Mouse (Mus musculus): Measurements from ENCODE around the gene Kif5a. TPM values are rescaled to one million over a fixed set of nuclear protein-coding genes. Genes with fewer than 3 reads are reported as not detected.

Gene Kif5a
- polyA plus RNA-seq, 1 experiment from 2014 or later: 5.6 TPM

- Histone ChIP-seq H3K4me1 (peaks cover 29% of the 10 kb centered on the region), H3K27me3 (replicated peaks) (peaks cover 22% of the 10 kb centered on the region), H3K27ac (no peak overlapping the region), H3K4me2 (no peak overlapping the region), H3K4me3 (replicated peaks) (no peak overlapping the region), H3K36me3 (peaks cover 17% of the 10 kb centered on the region; the same call in 1 of the 2 replicates), H3K9me3 (no peaks in the 10 kb centered on the region), H3K9ac (no peak overlapping the region)
- 79% methylated on average over 15 of the region's 15 CpGs for WGBS
- ATAC-seq (ENCODE audit: insufficient read depth, low FRiP score, low read depth): no peak
Measured at GRCm38 (mm10) chr10:127185506-127185905, 77.6 kb downstream of the Kif5a start.

GRCm38 (mm10) chr10:127185101-127185500 lies 78.0 kb downstream of the Kif5a start:
- Histone ChIP-seq H3K9ac (no peak overlapping the region), H3K4me2 (no peak overlapping the region), H3K27ac (no peak overlapping the region), H3K9me3 (no peaks in the 10 kb centered on the region), H3K4me1 (peaks cover 29% of the 10 kb centered on the region), H3K36me3 (peaks cover 17% of the 10 kb centered on the region; the same call in 1 of the 2 replicates), H3K27me3 (replicated peaks) (peaks cover 26% of the 10 kb centered on the region), H3K4me3 (replicated peaks) (no peak overlapping the region)
- WGBS: 70% methylated on average over 9 of the region's 9 CpGs
- no peak for ATAC-seq (ENCODE audit: insufficient read depth, low FRiP score, low read depth)

DNA sequence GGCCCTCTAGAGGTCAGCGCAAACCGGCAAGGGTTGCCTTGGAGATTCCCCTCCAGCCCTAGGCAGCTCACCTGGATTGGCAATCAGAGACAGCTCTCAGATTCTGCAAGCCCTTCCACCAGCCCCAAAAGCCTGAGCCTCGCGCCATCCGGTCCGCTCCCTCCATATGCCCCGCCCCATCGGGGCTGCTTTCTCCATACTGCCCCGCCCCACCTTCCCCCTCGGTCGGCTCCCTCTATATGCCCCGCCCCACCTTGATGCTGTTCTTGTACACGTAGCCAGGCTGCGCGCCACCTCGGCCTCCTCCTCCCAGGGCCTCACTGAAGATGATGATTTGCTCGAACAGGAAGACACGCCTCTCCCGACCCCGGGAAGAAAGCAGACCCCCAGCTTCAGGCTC lies 79.4 kb downstream of the Kif5a start:
- peak overlapping the region; percentile 33 for H3K4me2 ChIP-seq
- H3K27me3 ChIP-seq (replicated peaks): peaks cover 38% of the 10 kb centered on the region
- H3K4me3 ChIP-seq (replicated peaks): peak overlapping the region; percentile 3; the same call in 1 of the 2 replicates
- peaks cover 17% of the 10 kb centered on the region; the same call in 1 of the 2 replicates for H3K36me3 ChIP-seq
- WGBS: 21% methylated on average over 20 of the region's 20 CpGs
- H3K27ac ChIP-seq: no peak overlapping the region
- H3K9me3 ChIP-seq: no peaks in the 10 kb centered on the region
- no peak overlapping the region for H3K9ac ChIP-seq
- 0 out of 2 replicates have a peak, but pooled peaks have one; percentile 16 for ATAC-seq (ENCODE audit: insufficient read depth, low FRiP score, low read depth)
- peaks cover 19% of the 10 kb centered on the region for H3K4me1 ChIP-seq

DNA sequence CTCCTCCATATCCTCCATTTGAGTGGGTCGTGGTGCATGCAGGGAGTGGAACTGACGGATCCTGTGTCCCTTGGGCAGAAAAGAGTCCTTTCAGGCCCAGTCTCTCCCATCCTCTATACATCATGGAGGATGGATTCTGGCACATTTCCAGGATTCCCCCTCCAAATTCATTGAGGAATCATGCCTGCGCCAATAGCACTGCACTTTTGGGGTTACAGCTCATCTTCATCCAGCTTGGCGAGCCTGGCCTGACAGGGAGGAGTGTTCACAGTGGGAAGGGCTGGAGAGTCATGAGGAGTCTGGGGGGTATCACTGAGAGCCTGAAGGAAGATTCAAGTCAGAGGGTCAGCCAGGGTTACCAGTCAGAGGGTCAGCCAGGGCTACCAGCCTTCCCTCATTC lies 80.5 kb downstream of the Kif5a start:
- WGBS: 88% methylated on average over 4 of the region's 4 CpGs
- Histone ChIP-seq H3K4me2 (no peak overlapping the region), H3K27ac (no peak overlapping the region), H3K36me3 (peaks cover 17% of the 10 kb centered on the region; the same call in 1 of the 2 replicates), H3K4me3 (replicated peaks) (no peak overlapping the region), H3K27me3 (replicated peaks) (peaks cover 48% of the 10 kb centered on the region), H3K9me3 (no peaks in the 10 kb centered on the region), H3K4me1 (peaks cover 29% of the 10 kb centered on the region), H3K9ac (no peak overlapping the region)
- ATAC-seq (ENCODE audit: insufficient read depth, low FRiP score, low read depth): no peak

DNA sequence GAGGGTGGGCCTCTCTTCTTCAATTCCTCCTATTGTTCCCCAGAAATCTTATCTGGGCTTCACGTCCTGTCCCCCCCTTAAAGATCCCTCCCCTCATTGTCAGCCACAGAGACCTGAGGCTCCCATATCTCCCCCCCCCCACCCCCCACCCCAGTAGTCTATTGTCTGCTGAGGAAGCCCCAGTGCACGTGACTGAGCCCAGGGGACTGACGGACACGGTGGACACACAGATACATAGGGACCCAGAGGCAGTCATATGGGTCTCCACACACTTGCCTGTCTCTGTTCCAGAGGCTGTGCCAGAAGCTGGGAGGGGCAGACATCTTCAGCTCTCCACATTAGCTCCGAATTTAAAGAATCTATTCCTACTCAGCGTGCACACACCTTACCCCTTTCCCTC lies 81.6 kb downstream of the Kif5a start:
- 70% methylated on average over 6 of the region's 6 CpGs for WGBS
- no peak overlapping the region for H3K9ac ChIP-seq
- H3K27me3 ChIP-seq (replicated peaks): peaks cover 53% of the 10 kb centered on the region
- peaks cover 10% of the 10 kb centered on the region; the same call in 1 of the 2 replicates for H3K36me3 ChIP-seq
- H3K27ac ChIP-seq: no peak overlapping the region
- no peak overlapping the region for H3K4me2 ChIP-seq
- H3K9me3 ChIP-seq: no peaks in the 10 kb centered on the region
- no peak for ATAC-seq (ENCODE audit: insufficient read depth, low FRiP score, low read depth)
- peaks cover 35% of the 10 kb centered on the region for H3K4me1 ChIP-seq
- H3K4me3 ChIP-seq (replicated peaks): no peak overlapping the region

DNA sequence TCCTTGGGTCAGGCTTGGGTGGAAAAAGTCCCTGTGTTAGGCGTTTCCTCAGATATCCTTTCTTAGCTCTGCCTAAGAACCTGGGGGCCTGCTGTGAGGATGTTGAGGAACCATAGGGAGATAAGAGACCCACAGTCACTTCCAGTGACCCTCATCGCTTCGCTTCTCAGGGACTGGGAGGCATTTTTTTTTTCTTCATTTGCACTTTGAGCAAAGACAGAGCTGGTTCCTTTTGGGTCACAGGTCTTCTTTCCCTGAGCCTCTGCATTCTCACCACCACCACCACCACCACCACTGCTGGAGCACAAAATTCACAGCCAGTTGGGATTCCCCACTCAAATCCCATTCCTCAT lies 82.5 kb downstream of the Kif5a start:
- no peaks in the 10 kb centered on the region for H3K9me3 ChIP-seq
- H3K36me3 ChIP-seq: peaks cover 4% of the 10 kb centered on the region; the same call in 1 of the 2 replicates
- WGBS: 34% methylated on average over 3 of the region's 3 CpGs
- peak overlapping the region; percentile 38; the same call in 1 of the 2 replicates for H3K4me2 ChIP-seq
- H3K4me3 ChIP-seq (replicated peaks): no peak overlapping the region; the same call in 1 of the 2 replicates
- no peak overlapping the region for H3K9ac ChIP-seq
- peaks cover 62% of the 10 kb centered on the region for H3K27me3 ChIP-seq (replicated peaks)
- H3K27ac ChIP-seq: no peak overlapping the region
- ATAC-seq (ENCODE audit: insufficient read depth, low FRiP score, low read depth): no peak
- H3K4me1 ChIP-seq: peaks cover 35% of the 10 kb centered on the region

DNA sequence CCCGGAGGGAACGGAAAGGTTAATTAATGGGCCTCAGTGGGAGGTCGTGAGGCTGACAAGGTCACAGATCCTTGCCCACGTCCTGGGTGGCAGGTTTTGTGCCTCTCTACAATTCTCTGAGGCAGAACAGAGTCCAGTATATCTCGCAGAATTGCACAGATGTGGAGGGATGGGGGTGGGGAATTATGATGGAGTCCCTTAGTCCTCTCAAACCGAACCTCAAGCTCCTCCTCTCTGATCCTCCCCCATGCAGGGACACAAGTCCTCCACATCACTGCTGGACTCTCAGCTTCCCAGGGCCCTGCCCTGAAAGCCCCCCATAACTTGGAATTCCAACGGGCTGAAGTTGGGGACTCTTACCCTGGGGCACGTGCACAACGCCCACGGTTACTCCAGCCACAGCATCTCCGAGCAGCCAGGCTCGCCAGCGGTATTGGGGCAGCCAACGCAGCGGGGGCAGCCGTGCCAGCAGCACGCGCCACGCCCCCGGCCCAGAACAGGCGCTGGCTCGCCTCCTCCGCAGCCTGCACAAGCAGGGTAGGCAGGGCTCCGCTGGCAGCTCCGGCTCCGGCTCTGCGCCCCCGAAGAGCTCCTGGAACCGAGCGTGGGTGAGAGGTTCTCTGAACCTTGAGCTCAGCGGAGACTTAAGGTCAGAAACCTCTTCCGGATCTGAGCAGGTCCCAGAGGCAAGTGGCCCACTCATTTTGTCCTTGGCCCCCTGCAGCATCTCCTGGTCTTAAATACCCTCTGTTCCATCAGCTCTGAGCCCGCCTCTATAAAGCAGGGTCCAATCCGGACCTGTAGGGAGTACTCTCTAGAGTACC lies 83.1 kb downstream of the Kif5a start, which contains the start of gene Slc26a10:
Gene Slc26a10 (minus strand): TSS at position 775 of the 824 bp plus-strand sequence.
- H3K27me3 ChIP-seq (replicated peaks): peaks cover 63% of the 10 kb centered on the region
- peaks cover 3% of the 10 kb centered on the region; the same call in 1 of the 2 replicates for H3K36me3 ChIP-seq
- H3K27ac ChIP-seq: no peak within 1 kb of the TSS
- H3K4me3 ChIP-seq (replicated peaks): peak within 1 kb of the TSS; percentile 11; the same call in 1 of the 2 replicates
- H3K9ac ChIP-seq: no peak within 1 kb of the TSS
- 3% methylated on average over 34 of the region's 34 CpGs for WGBS
- no peak for ATAC-seq (ENCODE audit: insufficient read depth, low FRiP score, low read depth)
- no peaks in the 10 kb centered on the region for H3K9me3 ChIP-seq
- H3K4me2 ChIP-seq: peak within 1 kb of the TSS; percentile 38
- H3K4me1 ChIP-seq: peaks cover 35% of the 10 kb centered on the region

DNA sequence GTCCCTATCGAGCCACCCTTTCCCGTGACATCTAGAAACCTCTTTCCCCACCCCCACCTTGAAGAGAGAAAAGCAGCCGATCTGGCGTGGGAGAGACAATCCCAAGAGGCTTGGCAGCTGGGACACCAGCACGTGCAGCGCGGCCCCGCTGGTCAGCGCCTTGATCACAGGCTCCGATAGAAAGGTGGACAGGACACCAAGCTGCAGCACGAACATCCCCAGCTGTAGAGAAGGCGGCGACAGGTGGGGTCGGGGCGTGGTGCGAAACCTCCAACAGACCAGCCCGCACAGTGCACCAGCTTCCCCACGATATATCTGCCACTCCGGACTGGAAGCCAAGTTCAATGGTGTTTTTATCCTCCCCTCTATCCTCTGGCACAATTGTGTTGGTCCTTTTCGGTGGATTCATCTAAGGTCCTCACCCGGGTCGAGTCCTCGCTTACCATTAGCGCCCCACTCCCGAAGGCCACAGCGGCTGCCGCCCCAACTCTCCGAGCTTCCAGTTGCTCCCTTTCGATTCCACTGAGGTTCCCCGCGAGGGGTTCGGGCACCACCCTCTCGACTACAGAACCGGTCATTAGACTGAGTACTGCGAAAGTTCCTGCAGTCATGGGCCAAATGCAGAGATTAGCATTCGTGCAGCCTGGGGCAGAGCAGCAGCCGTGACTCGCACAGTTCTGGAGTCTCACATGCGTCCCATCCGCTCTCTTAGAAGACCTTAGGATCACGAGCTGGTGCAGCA lies 84.7 kb downstream of the Kif5a start:
- no peaks in the 10 kb centered on the region for H3K9me3 ChIP-seq
- H3K27ac ChIP-seq: no peak overlapping the region
- H3K4me3 ChIP-seq (replicated peaks): peak overlapping the region; percentile 32
- peaks cover 29% of the 10 kb centered on the region for H3K4me1 ChIP-seq
- H3K36me3 ChIP-seq: peaks cover 3% of the 10 kb centered on the region; the same call in 1 of the 2 replicates
- 7% methylated on average over 41 of the region's 41 CpGs for WGBS
- peaks cover 63% of the 10 kb centered on the region for H3K27me3 ChIP-seq (replicated peaks)
- H3K9ac ChIP-seq: no peak overlapping the region
- no peak for ATAC-seq (ENCODE audit: insufficient read depth, low FRiP score, low read depth)
- H3K4me2 ChIP-seq: peak overlapping the region; percentile 57

DNA sequence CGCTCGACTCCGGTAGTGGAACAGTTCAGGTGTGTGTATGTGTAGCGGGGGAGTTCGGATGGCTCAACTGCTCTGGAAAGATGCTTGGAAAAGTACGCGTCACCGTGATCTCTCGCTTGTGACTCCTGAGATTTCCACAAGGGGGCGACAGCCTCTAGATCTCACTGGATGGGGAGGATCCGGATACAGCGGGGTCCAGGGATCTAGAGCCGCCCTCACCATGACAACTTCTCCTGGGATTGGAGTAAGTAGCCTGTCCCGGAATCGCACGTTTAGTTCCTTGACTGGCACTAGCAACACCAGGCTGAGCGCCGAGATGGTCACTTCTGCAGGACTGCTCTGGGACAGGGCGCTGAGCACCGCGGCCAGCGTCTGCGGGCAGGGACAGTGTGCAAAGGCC lies 85.4 kb downstream of the Kif5a start:
- Histone ChIP-seq H3K4me3 (replicated peaks) (peak overlapping the region; percentile 32), H3K27me3 (replicated peaks) (peaks cover 57% of the 10 kb centered on the region), H3K4me2 (peak overlapping the region; percentile 57), H3K9me3 (no peaks in the 10 kb centered on the region), H3K9ac (no peak overlapping the region), H3K27ac (no peak overlapping the region), H3K36me3 (no peaks in the 10 kb centered on the region), H3K4me1 (peaks cover 26% of the 10 kb centered on the region)
- peak; percentile 45; the same call in 1 of the 2 replicates for ATAC-seq (ENCODE audit: insufficient read depth, low FRiP score, low read depth)
- 1% methylated on average over 23 of the region's 23 CpGs for WGBS

GRCm38 (mm10) chr10:127177235-127177634 lies 85.9 kb downstream of the Kif5a start:
- WGBS: 32% methylated on average over 9 of the region's 9 CpGs
- Histone ChIP-seq H3K9ac (no peak overlapping the region), H3K4me2 (peak overlapping the region; percentile 57; the same call in 1 of the 2 replicates), H3K27ac (no peak overlapping the region), H3K9me3 (no peaks in the 10 kb centered on the region), H3K36me3 (no peaks in the 10 kb centered on the region), H3K4me1 (peaks cover 26% of the 10 kb centered on the region), H3K27me3 (replicated peaks) (peaks cover 56% of the 10 kb centered on the region), H3K4me3 (replicated peaks) (no peak overlapping the region)
- ATAC-seq (ENCODE audit: insufficient read depth, low FRiP score, low read depth): no peak

DNA sequence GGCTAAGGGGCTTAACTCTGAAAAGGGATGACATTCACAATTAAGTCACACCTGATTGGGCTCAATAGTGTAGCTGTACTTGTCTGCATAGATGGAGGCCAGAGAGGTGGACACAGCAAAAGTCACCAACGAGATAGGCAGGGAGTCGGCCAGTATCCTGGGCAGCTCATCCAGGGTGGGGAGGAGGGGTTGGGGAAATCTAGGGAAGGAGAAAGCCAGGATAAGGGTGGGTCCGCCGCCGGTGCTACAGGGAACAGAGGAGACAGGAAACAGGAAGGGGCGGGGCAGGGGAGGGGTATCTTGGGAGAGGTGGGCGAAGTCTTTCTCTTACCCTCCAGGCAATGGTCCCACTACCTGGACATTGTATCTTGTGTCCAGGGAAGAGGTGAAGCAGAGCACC lies 86.4 kb downstream of the Kif5a start:
- no peaks in the 10 kb centered on the region for H3K36me3 ChIP-seq
- ATAC-seq (ENCODE audit: insufficient read depth, low FRiP score, low read depth): no peak
- H3K27me3 ChIP-seq (replicated peaks): peaks cover 55% of the 10 kb centered on the region
- H3K27ac ChIP-seq: no peak overlapping the region
- H3K9me3 ChIP-seq: no peaks in the 10 kb centered on the region
- H3K9ac ChIP-seq: no peak overlapping the region
- 0 out of 2 replicates have a peak overlapping the region, but pooled peaks have one; percentile 8 for H3K4me2 ChIP-seq
- no peak overlapping the region for H3K4me3 ChIP-seq (replicated peaks)
- 11% methylated on average over 7 of the region's 7 CpGs for WGBS
- peaks cover 26% of the 10 kb centered on the region for H3K4me1 ChIP-seq

DNA sequence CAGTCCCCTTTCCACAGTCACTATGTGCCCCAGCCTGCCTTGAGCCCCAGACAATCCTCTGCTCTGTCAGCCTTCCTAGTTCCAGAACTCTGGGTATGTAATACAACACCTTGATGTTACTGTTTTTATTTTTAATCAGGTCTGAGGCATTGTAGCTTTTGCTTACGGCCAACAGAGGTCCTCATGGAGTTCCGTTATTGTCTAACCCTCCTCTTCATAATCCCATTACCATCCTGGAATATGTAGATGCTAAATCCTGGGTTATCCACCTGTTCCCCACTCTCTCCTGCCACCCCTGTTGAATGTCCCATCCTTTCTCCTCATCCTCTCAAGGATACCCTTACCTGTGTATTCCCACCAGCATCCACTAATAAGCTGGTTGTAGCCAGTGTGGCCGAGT lies 86.9 kb downstream of the Kif5a start:
- no peak overlapping the region for H3K4me2 ChIP-seq
- no peak overlapping the region for H3K4me3 ChIP-seq (replicated peaks)
- H3K27ac ChIP-seq: no peak overlapping the region
- ATAC-seq (ENCODE audit: insufficient read depth, low FRiP score, low read depth): no peak
- peaks cover 57% of the 10 kb centered on the region for H3K27me3 ChIP-seq (replicated peaks)
- WGBS: 48% methylated on average over 3 of the region's 3 CpGs
- peaks cover 26% of the 10 kb centered on the region for H3K4me1 ChIP-seq
- H3K9me3 ChIP-seq: no peaks in the 10 kb centered on the region
- H3K9ac ChIP-seq: no peak overlapping the region
- no peaks in the 10 kb centered on the region for H3K36me3 ChIP-seq
